Mouse (Mus musculus) liver, adult 2 months (tissue): ENCODE results near the gene Hnrnph2.

Source experiments
- CTCF ChIP-seq: fragments of 200-500 bp; IDR thresholded peaks from 2 replicates; pipeline ENCODE4 v1.5.1; 2011; ENCODE audit warnings: low read depth, low read length, control low read depth
- POLR2A ChIP-seq: fragments of 200-500 bp; IDR thresholded peaks from 2 replicates; pipeline ENCODE4 v1.6.1; 2011; ENCODE audit warnings: low read length, control low read depth; ENCODE audit not compliant: insufficient read depth; ENCODE audit errors: extremely low read depth

GRCm38 (mm10) chrX:134652061-134652460 is 51.1 kb downstream of the Hnrnph2 start:
- TF ChIP-seq POLR2A (no peak), CTCF (no peak)
